Mouse (Mus musculus) forebrain, embryonic 12.5 days (tissue): ENCODE data around the gene Rbm19. TPM values are rescaled to one million over a fixed set of nuclear protein-coding genes. Genes with fewer than 3 reads are reported as not detected.

Experiments used
- ATAC-seq: fragments of 200-750 bp; cut with Nextera tagmentation; 2 replicates; pipeline ENCODE4 v1.8.0; 2017; ENCODE audit warnings: moderate TSS enrichment; ENCODE audit not compliant: low FRiP score
- H3K27ac ChIP-seq: fragments of 300-500 bp; sonication (generic); 2 replicates; pipeline ENCODE4 v1.5.1; 2016; ENCODE audit warnings: mild to moderate bottlenecking
- H3K27me3 ChIP-seq: fragments of 300-500 bp; sonication (generic); 2 replicates; pipeline ENCODE4 v1.6.1; 2016; ENCODE audit warnings: mild to moderate bottlenecking
- H3K36me3 ChIP-seq: fragments of 300-500 bp; sonication (generic); replicated peaks from 2 replicates; pipeline ENCODE4 v1.6.1; 2016; ENCODE audit warnings: mild to moderate bottlenecking
- H3K4me1 ChIP-seq: fragments of 300-500 bp; sonication (generic); 2 replicates; pipeline ENCODE4 v1.6.1; 2016
- H3K4me2 ChIP-seq: fragments of 300-500 bp; sonication (generic); 2 replicates; pipeline ENCODE4 v1.6.1; 2016; ENCODE audit warnings: mild to moderate bottlenecking, moderate library complexity
- H3K4me3 ChIP-seq: fragments of 300-500 bp; sonication (generic); replicated peaks from 2 replicates; pipeline ENCODE4 v1.5.1; 2016; ENCODE audit warnings: mild to moderate bottlenecking
- H3K9ac ChIP-seq: fragments of 300-500 bp; sonication (generic); 2 replicates; pipeline ENCODE4 v1.6.1; 2016; ENCODE audit warnings: mild to moderate bottlenecking
- H3K9me3 ChIP-seq: fragments of 300-500 bp; sonication (generic); 2 replicates; pipeline ENCODE4 v1.6.1; 2016
- WGBS: fragments of 180-500 bp; shearing (Covaris S2); methylation state at CpG from one replicate; pipeline ENCODE4 v1.1.7; 2016; 5-methylcytosine and 5-hydroxymethylcytosine counted together
- polyA plus RNA-seq: library from polyadenylated mRNA; unstranded; fragments of >200 nt; fragmentation: Nextera tagmentation; extraction: Ambion mirVana; gene quantifications from 2 replicates; pipeline ENCODE4 v1.2.1, GENCODE M21; 2016

The Rbm19 gene
- polyA plus RNA-seq, 1 experiment from 2014 or later, result 27.5 TPM

GRCm38 (mm10) chr5:120225383-120225782, 109.1 kb downstream of the Rbm19 start:
- no peak overlapping the region for H3K27ac ChIP-seq
- WGBS, result 13% methylated on average over 14 of the region's 14 CpGs
- no peak for ATAC-seq

GRCm38 (mm10) chr5:120228613-120229409, 112.5 kb downstream of the Rbm19 start:
- H3K27me3 ChIP-seq, result peaks cover 19% of the 10 kb centered on the region
- peaks cover 43% of the 10 kb centered on the region for H3K4me1 ChIP-seq
- no peak overlapping the region for H3K9ac ChIP-seq
- H3K9me3 ChIP-seq, result no peaks in the 10 kb centered on the region
- no peak for ATAC-seq
- H3K4me2 ChIP-seq, result no peak overlapping the region
- no peak overlapping the region for H3K4me3 ChIP-seq
- no peaks in the 10 kb centered on the region for H3K36me3 ChIP-seq
- H3K27ac ChIP-seq, result no peak overlapping the region
- 53% methylated on average over 20 of the region's 20 CpGs for WGBS

More at GRCm38 (mm10) chr5:120225383-120225782, 109.1 kb downstream of the Rbm19 start:
- H3K9me3 ChIP-seq, result no peaks in the 10 kb centered on the region
- no peak overlapping the region for H3K4me2 ChIP-seq
- no peak overlapping the region for H3K9ac ChIP-seq
- peaks cover 27% of the 10 kb centered on the region for H3K27me3 ChIP-seq
- peaks cover 27% of the 10 kb centered on the region for H3K4me1 ChIP-seq
- no peak overlapping the region for H3K4me3 ChIP-seq
- H3K36me3 ChIP-seq, result no peaks in the 10 kb centered on the region

- Histone ChIP-seq H3K4me2 (peak overlapping the region; percentile 62), H3K4me1 (peaks cover 43% of the 10 kb centered on the region), H3K4me3 (peak overlapping the region; percentile 28), H3K9ac (peak overlapping the region; percentile 50), H3K36me3 (no peaks in the 10 kb centered on the region), H3K27me3 (peaks cover 18% of the 10 kb centered on the region), H3K27ac (peak overlapping the region; percentile 90), H3K9me3 (no peaks in the 10 kb centered on the region)
- ATAC-seq, result peak; percentile 73
- WGBS, result 5% methylated on average over 21 of the region's 25 CpGs
Measured at GRCm38 (mm10) chr5:120231435-120232147, 115.3 kb downstream of the Rbm19 start.

GRCm38 (mm10) chr5:120235147-120235546, 118.9 kb downstream of the Rbm19 start:
- ATAC-seq, result no peak
- 66% methylated on average over 5 of the region's 5 CpGs for WGBS

GRCm38 (mm10) chr5:120235571-120235970, 119.3 kb downstream of the Rbm19 start:
- H3K9ac ChIP-seq, result no peak overlapping the region
- WGBS, result 64% methylated on average over 11 of the region's 11 CpGs
- no peak overlapping the region for H3K27ac ChIP-seq
- no peaks in the 10 kb centered on the region for H3K9me3 ChIP-seq
- H3K4me2 ChIP-seq, result no peak overlapping the region
- peaks cover 19% of the 10 kb centered on the region; the same call in 1 of the 2 replicates for H3K27me3 ChIP-seq
- no peak for ATAC-seq
- H3K4me1 ChIP-seq, result peaks cover 32% of the 10 kb centered on the region
- H3K4me3 ChIP-seq, result no peak overlapping the region
- no peaks in the 10 kb centered on the region for H3K36me3 ChIP-seq

More at GRCm38 (mm10) chr5:120235147-120235546, 118.9 kb downstream of the Rbm19 start:
- Histone ChIP-seq H3K4me2 (no peak overlapping the region), H3K27me3 (peaks cover 20% of the 10 kb centered on the region; the same call in 1 of the 2 replicates), H3K4me1 (peaks cover 36% of the 10 kb centered on the region), H3K4me3 (no peak overlapping the region), H3K27ac (no peak overlapping the region), H3K36me3 (no peaks in the 10 kb centered on the region), H3K9ac (no peak overlapping the region), H3K9me3 (no peaks in the 10 kb centered on the region)

GRCm38 (mm10) chr5:120240071-120240470, 123.8 kb downstream of the Rbm19 start:
- no peak overlapping the region for H3K4me3 ChIP-seq
- 96% methylated on average over 7 of the region's 7 CpGs for WGBS
- H3K27me3 ChIP-seq, result peaks cover 9% of the 10 kb centered on the region
- no peaks in the 10 kb centered on the region for H3K9me3 ChIP-seq
- no peak overlapping the region for H3K4me2 ChIP-seq
- H3K27ac ChIP-seq, result no peak overlapping the region
- H3K36me3 ChIP-seq, result no peaks in the 10 kb centered on the region
- no peak overlapping the region for H3K9ac ChIP-seq
- H3K4me1 ChIP-seq, result peaks cover 10% of the 10 kb centered on the region; the same call in 1 of the 2 replicates
- no peak for ATAC-seq

- no peaks in the 10 kb centered on the region for H3K9me3 ChIP-seq
- H3K9ac ChIP-seq, result no peak overlapping the region
- no peak overlapping the region for H3K4me3 ChIP-seq
- 89% methylated on average over 5 of the region's 5 CpGs for WGBS
- H3K27me3 ChIP-seq, result peaks cover 15% of the 10 kb centered on the region; the same call in 1 of the 2 replicates
- H3K4me2 ChIP-seq, result no peak overlapping the region
- ATAC-seq, result no peak
- H3K4me1 ChIP-seq, result no peaks in the 10 kb centered on the region
- H3K36me3 ChIP-seq, result no peaks in the 10 kb centered on the region
- H3K27ac ChIP-seq, result no peak overlapping the region
Measured at GRCm38 (mm10) chr5:120245336-120245735, 129.1 kb downstream of the Rbm19 start.
